Mouse (Mus musculus) lung, postnatal 10 days (tissue): ENCODE results near the gene Slc9a8.

Experiments used
- DNase-seq: peaks from one replicate; pipeline ENCODE4 v3.0.0; 2021

Gene Slc9a8

DNA sequence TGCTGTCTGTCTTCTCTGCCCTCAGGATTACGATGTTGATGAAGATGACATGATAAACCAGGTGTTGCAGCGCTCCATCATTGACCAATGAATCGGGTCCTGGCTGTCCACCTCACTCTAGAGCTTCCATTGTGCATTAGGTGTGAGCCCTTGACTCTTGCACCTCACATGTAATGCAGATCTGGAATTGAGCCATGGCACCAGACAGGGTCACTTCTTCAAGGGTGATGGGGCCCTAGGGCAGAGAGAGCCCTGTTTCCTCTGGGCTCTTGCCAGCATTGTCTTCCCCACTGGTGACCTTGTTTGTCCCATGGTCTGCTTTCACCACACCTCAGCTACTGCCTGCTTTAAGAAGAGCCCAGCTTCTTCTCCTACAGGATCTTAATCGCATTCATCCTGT lies 93.1 kb downstream of the Slc9a8 start:
- DNase-seq, result no peak

DNA sequence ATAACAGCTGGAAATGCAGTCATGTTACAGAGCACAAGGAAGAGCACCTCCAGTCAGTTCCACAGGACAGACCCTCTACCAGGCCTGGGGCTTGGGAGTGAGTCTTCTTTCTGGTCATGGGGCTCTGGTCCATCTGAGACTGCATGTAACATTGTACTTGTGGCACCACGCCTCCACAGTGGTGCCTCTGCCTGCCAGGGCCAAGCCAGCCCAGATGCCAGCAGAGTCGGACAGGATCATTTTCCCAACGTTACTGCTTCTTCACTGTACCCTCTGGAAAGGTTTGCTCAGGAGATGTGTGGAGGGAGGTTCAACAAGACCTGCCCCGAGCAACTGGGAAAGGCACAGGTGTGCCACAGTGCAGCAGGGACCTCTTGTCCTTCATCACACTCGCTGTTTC lies 94.2 kb downstream of the Slc9a8 start:
- DNase-seq, result no peak

DNA sequence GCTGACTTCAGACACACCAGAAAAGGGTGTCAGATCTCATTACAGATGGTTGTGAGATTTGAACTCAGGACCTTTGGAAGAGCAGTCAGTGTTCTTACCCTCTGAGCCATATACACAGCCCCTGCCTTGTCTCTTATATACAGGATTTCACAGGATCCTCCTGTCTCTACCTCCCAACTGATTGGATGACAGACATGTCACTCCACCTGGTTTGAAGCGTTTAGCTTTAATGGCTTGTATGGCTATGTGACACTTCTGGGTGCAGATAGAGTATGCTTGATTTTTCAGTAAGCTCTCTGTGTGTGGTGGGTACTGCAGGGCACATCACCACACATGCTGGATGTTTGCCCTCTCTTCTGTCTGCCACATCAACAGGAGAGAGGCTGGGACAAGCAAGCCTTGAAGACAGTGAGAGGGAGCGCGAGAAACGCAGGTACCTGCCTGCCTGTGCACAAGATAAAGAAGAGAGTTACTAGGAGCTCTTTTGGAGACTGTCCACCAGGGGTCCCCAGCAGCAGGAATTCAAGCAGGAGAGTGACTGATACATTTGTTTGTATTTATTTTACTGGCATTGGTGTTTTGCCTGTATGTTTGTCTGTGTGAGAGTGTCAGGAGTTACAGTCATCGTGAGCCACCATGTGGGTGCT lies 98.2 kb downstream of the Slc9a8 start:
- DNase-seq, result no peak
